Mouse (Mus musculus): Measurements from ENCODE around the gene Gm5136. TPM values are rescaled to one million over a fixed set of nuclear protein-coding genes. Genes with fewer than 3 reads are reported as not detected.

The Gm5136 gene
- total and polyA plus RNA-seq, 3 experiments = not detected

- Histone ChIP-seq H3K27ac (ENCODE audit: insufficient read depth, low read depth) (no peak overlapping the region), H3K9me3 (replicated peaks; ENCODE audit: low read length) (no peaks in the 10 kb centered on the region), H3K27me3 (replicated peaks) (no peaks in the 10 kb centered on the region), H3K4me2 (ENCODE audit: insufficient read depth, low read depth, poor library complexity, severe bottlenecking) (no peak overlapping the region), H3K36me3 (replicated peaks in 1 of 2; ENCODE audit: control insufficient read depth in 1 of 2, insufficient read depth in 1 of 2, low read length in 1 of 2) (no peaks in the 10 kb centered on the region), H3K4me1 (ENCODE audit: control insufficient read depth in 1 of 2, insufficient read depth in 2 of 2) (no peaks in the 10 kb centered on the region), H3K79me2 (replicated peaks; ENCODE audit: control insufficient read depth, extremely low read depth, insufficient read depth, poor library complexity, severe bottlenecking) (no peaks in the 10 kb centered on the region), H3K9ac (ENCODE audit: insufficient read depth, low read depth) (no peak overlapping the region), H3K4me3 (replicated peaks in 1 of 3; ENCODE audit: low read depth in 2 of 3, low read length in 2 of 3, poor library complexity in 1 of 3) (no peak overlapping the region)
- in situ Hi-C loops (cut with MboI; ENCODE audit: low pct_ligation_motif_present, low pct_unique_long_range_greater_than_20kb, low sequenced_read_pairs) = no loop called here
- dilution Hi-C loops (cut with MboI; ENCODE audit: extremely low pct_ligation_motif_present, extremely low pct_unique_long_range_greater_than_20kb, low sequenced_read_pairs) = no loop called here
- no peak for TF ChIP-seq MAFK (IDR thresholded peaks at IDR 0.05; ENCODE audit: insufficient replicate concordance, low read length)
- no peak for TF ChIP-seq EP300 (IDR thresholded peaks at IDR 0.05; ENCODE audit: low read length)
- no peak for TF ChIP-seq BHLHE40 (IDR thresholded peaks at IDR 0.05; ENCODE audit: low read depth, low read length)
- no peak for TF ChIP-seq MEF2A (IDR thresholded peaks at IDR 0.05; ENCODE audit: borderline replicate concordance, low read depth, low read length)
- TF ChIP-seq MYC (IDR thresholded peaks at IDR 0.05; ENCODE audit: low read depth, low read length) = no peak
- TF ChIP-seq ELF1 (IDR thresholded peaks at IDR 0.05; ENCODE audit: low read depth, low read length) = no peak
- TF ChIP-seq CTCF (conservative IDR thresholded peaks at IDR 0.05 in 1 of 2, IDR thresholded peaks at IDR 0.05 in 1 of 2; ENCODE audit: low read depth in 2 of 2, low read length in 2 of 2) = no peak
- DNase-seq (ENCODE audit: extremely low read depth) = no peak
These were observed 24.9 kb upstream of the Gm5136 start for GRCm38 (mm10) chr10:108724878-108725277.

- no peaks in the 10 kb centered on the region for H3K4me1 ChIP-seq (ENCODE audit: control insufficient read depth in 1 of 2, insufficient read depth in 2 of 2)
- no peak overlapping the region for H3K27ac ChIP-seq (ENCODE audit: insufficient read depth, low read depth)
- H3K4me2 ChIP-seq (ENCODE audit: insufficient read depth, low read depth, poor library complexity, severe bottlenecking) = no peak overlapping the region
- no peaks in the 10 kb centered on the region for H3K27me3 ChIP-seq (replicated peaks)
- no peaks in the 10 kb centered on the region for H3K36me3 ChIP-seq (replicated peaks in 1 of 2; ENCODE audit: control insufficient read depth in 1 of 2, insufficient read depth in 1 of 2, low read length in 1 of 2)
- H3K79me2 ChIP-seq (replicated peaks; ENCODE audit: control insufficient read depth, extremely low read depth, insufficient read depth, poor library complexity, severe bottlenecking) = no peaks in the 10 kb centered on the region
- no peak for DNase-seq (ENCODE audit: extremely low read depth)
- dilution Hi-C loops (cut with MboI; ENCODE audit: extremely low pct_ligation_motif_present, extremely low pct_unique_long_range_greater_than_20kb, low sequenced_read_pairs) (no loop called here), in situ Hi-C loops (cut with MboI; ENCODE audit: low pct_ligation_motif_present, low pct_unique_long_range_greater_than_20kb, low sequenced_read_pairs) (no loop called here)
- no peaks in the 10 kb centered on the region for H3K9me3 ChIP-seq (replicated peaks; ENCODE audit: low read length)
- no peak overlapping the region for H3K9ac ChIP-seq (ENCODE audit: insufficient read depth, low read depth)
- H3K4me3 ChIP-seq (replicated peaks in 1 of 3; ENCODE audit: low read depth in 2 of 3, low read length in 2 of 3, poor library complexity in 1 of 3) = no peak overlapping the region
- no peak for TF ChIP-seq CHD2 (IDR thresholded peaks at IDR 0.05; ENCODE audit: low read length)
These were observed 10.6 kb upstream of the Gm5136 start for GRCm38 (mm10) chr10:108710514-108710913.

DNA sequence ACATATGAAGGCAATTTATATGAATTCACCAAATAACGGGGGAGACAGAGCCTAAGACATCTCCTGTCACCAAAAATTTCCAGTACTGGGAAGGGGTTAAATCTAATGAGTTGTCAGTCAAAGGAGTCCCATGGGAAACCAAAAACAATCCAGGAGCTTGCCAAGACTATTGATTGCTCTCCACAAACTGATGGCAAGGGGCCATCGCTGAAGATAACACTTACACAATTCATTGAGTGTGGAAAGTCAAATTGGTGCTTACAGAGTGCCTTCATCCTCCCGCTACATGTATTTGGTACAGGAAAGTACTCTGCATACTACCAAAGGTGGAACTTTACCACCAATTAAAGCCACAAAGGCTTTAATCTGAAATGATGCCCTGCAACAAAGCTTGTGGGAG, 5.7 kb upstream of the Gm5136 start:
- Histone ChIP-seq H3K4me3 (replicated peaks in 1 of 3; ENCODE audit: low read depth in 2 of 3, low read length in 2 of 3, poor library complexity in 1 of 3) (no peak overlapping the region), H3K4me1 (ENCODE audit: control insufficient read depth in 1 of 2, insufficient read depth in 2 of 2) (no peaks in the 10 kb centered on the region), H3K9me3 (replicated peaks; ENCODE audit: low read length) (no peaks in the 10 kb centered on the region), H3K27me3 (replicated peaks) (no peaks in the 10 kb centered on the region), H3K27ac (ENCODE audit: insufficient read depth, low read depth) (no peak overlapping the region), H3K79me2 (replicated peaks; ENCODE audit: control insufficient read depth, extremely low read depth, insufficient read depth, poor library complexity, severe bottlenecking) (no peaks in the 10 kb centered on the region), H3K9ac (ENCODE audit: insufficient read depth, low read depth) (no peak overlapping the region), H3K4me2 (ENCODE audit: insufficient read depth, low read depth, poor library complexity, severe bottlenecking) (no peak overlapping the region), H3K36me3 (replicated peaks in 1 of 2; ENCODE audit: control insufficient read depth in 1 of 2, insufficient read depth in 1 of 2, low read length in 1 of 2) (no peaks in the 10 kb centered on the region)
- dilution Hi-C loops (cut with MboI; ENCODE audit: extremely low pct_ligation_motif_present, extremely low pct_unique_long_range_greater_than_20kb, low sequenced_read_pairs) = no loop called here
- in situ Hi-C loops (cut with MboI; ENCODE audit: low pct_ligation_motif_present, low pct_unique_long_range_greater_than_20kb, low sequenced_read_pairs) = no loop called here
- no peak for TF ChIP-seq BHLHE40 (IDR thresholded peaks at IDR 0.05; ENCODE audit: low read depth, low read length)
- no peak for TF ChIP-seq HCFC1 (IDR thresholded peaks at IDR 0.05; ENCODE audit: low read depth, low read length)
- TF ChIP-seq MAX (IDR thresholded peaks at IDR 0.05; ENCODE audit: low read length) = no peak
- no peak for TF ChIP-seq CTCF (conservative IDR thresholded peaks at IDR 0.05 in 1 of 2, IDR thresholded peaks at IDR 0.05 in 1 of 2; ENCODE audit: low read depth in 2 of 2, low read length in 2 of 2)
- TF ChIP-seq MXI1 (IDR thresholded peaks at IDR 0.05; ENCODE audit: low read depth, low read length) = no peak
- no peak for TF ChIP-seq GABPA (IDR thresholded peaks at IDR 0.05; ENCODE audit: insufficient replicate concordance, low read depth, low read length)
- no peak for TF ChIP-seq NELFE (IDR thresholded peaks at IDR 0.05; ENCODE audit: low read depth, low read length)
- TF ChIP-seq POLR2A (IDR thresholded peaks at IDR 0.05; ENCODE audit: low read depth, low read length) = no peak
- TF ChIP-seq MAFK (IDR thresholded peaks at IDR 0.05; ENCODE audit: insufficient replicate concordance, low read length) = no peak
- no peak for TF ChIP-seq MAZ (IDR thresholded peaks at IDR 0.05; ENCODE audit: low read depth, low read length)
- TF ChIP-seq CHD1 (IDR thresholded peaks at IDR 0.05; ENCODE audit: low read depth, low read length) = no peak
- TF ChIP-seq MEF2A (IDR thresholded peaks at IDR 0.05; ENCODE audit: borderline replicate concordance, low read depth, low read length) = no peak
- no peak for TF ChIP-seq USF1 (IDR thresholded peaks at IDR 0.05; ENCODE audit: low read depth, low read length)
- no peak for TF ChIP-seq UBTF (IDR thresholded peaks at IDR 0.05; ENCODE audit: low read depth, low read length)
- no peak for TF ChIP-seq JUND (conservative IDR thresholded peaks at IDR 0.05; ENCODE audit: low read depth, low read length)
- TF ChIP-seq CHD2 (IDR thresholded peaks at IDR 0.05; ENCODE audit: low read length) = no peak
- TF ChIP-seq NRF1 (IDR thresholded peaks at IDR 0.05; ENCODE audit: low read depth, low read length) = no peak
- TF ChIP-seq POLR2AphosphoS2 (IDR thresholded peaks at IDR 0.05; ENCODE audit: low read depth, low read length) = no peak
- TF ChIP-seq SMC3 (IDR thresholded peaks at IDR 0.05; ENCODE audit: low read depth, low read length) = no peak
- no peak for TF ChIP-seq RCOR1 (conservative IDR thresholded peaks at IDR 0.05; ENCODE audit: low read depth, low read length)
- no peak for DNase-seq (ENCODE audit: extremely low read depth)

Measured in CH12.LX (cell line).